Mouse (Mus musculus): Measurements from ENCODE around the gene Hikeshi. TPM values are rescaled to one million over a fixed set of nuclear protein-coding genes. Genes with fewer than 3 reads are reported as not detected.

Gene Hikeshi
- polyA plus RNA-seq (2012; rRNA removed): 81.1 and 91.4 TPM in 2 replicates

GRCm38 (mm10) chr7:89940571-89941463 is at the start of gene Hikeshi:
Gene Hikeshi, minus strand, starts transcription at chr7:89941204.
- TF ChIP-seq POLR2A (IDR thresholded peaks at IDR 0.05; ENCODE audit: borderline replicate concordance, extremely low read depth, insufficient read depth, insufficient read length, poor library complexity, severe bottlenecking) (no peak), CTCF (IDR thresholded peaks at IDR 0.05; ENCODE audit: borderline replicate concordance, extremely low read depth, insufficient read depth, insufficient read length) (no peak)
- DNase-seq (ENCODE audit: low read depth): peak; percentile 99

- DNase-seq (ENCODE audit: low read depth): no peak
- no peak for TF ChIP-seq POLR2A (IDR thresholded peaks at IDR 0.05; ENCODE audit: borderline replicate concordance, extremely low read depth, insufficient read depth, insufficient read length, poor library complexity, severe bottlenecking)
- no peak for TF ChIP-seq CTCF (IDR thresholded peaks at IDR 0.05; ENCODE audit: borderline replicate concordance, extremely low read depth, insufficient read depth, insufficient read length)
Measured at GRCm38 (mm10) chr7:89984421-89984820, 43.4 kb upstream of the Hikeshi start.

GRCm38 (mm10) chr7:89983441-89983840 is 42.4 kb upstream of the Hikeshi start:
- TF ChIP-seq CTCF (IDR thresholded peaks at IDR 0.05; ENCODE audit: borderline replicate concordance, extremely low read depth, insufficient read depth, insufficient read length) (no peak), POLR2A (IDR thresholded peaks at IDR 0.05; ENCODE audit: borderline replicate concordance, extremely low read depth, insufficient read depth, insufficient read length, poor library complexity, severe bottlenecking) (no peak)
- DNase-seq (ENCODE audit: low read depth): peak; percentile 33

- TF ChIP-seq CTCF (IDR thresholded peaks at IDR 0.05; ENCODE audit: borderline replicate concordance, extremely low read depth, insufficient read depth, insufficient read length) (no peak), POLR2A (IDR thresholded peaks at IDR 0.05; ENCODE audit: borderline replicate concordance, extremely low read depth, insufficient read depth, insufficient read length, poor library complexity, severe bottlenecking) (no peak)
- DNase-seq (ENCODE audit: low read depth): no peak
Measured at GRCm38 (mm10) chr7:89981557-89981956, 40.6 kb upstream of the Hikeshi start.

GRCm38 (mm10) chr7:89980485-89981422 is 39.8 kb upstream of the Hikeshi start, which contains the start of gene Eed:
Gene Eed, minus strand, starts transcription at chr7:89980983.
- TF ChIP-seq POLR2A (IDR thresholded peaks at IDR 0.05; ENCODE audit: borderline replicate concordance, extremely low read depth, insufficient read depth, insufficient read length, poor library complexity, severe bottlenecking) (peak; percentile 85), CTCF (IDR thresholded peaks at IDR 0.05; ENCODE audit: borderline replicate concordance, extremely low read depth, insufficient read depth, insufficient read length) (no peak)

GRCm38 (mm10) chr7:89980133-89980484 is 39.1 kb upstream of the Hikeshi start:
- DNase-seq (ENCODE audit: low read depth): no peak
- TF ChIP-seq POLR2A (IDR thresholded peaks at IDR 0.05; ENCODE audit: borderline replicate concordance, extremely low read depth, insufficient read depth, insufficient read length, poor library complexity, severe bottlenecking): no peak
- TF ChIP-seq CTCF (IDR thresholded peaks at IDR 0.05; ENCODE audit: borderline replicate concordance, extremely low read depth, insufficient read depth, insufficient read length): no peak

More at GRCm38 (mm10) chr7:89980485-89981422, 39.8 kb upstream of the Hikeshi start, which contains the start of gene Eed:
- peak; percentile 98 for DNase-seq (ENCODE audit: low read depth)

GRCm38 (mm10) chr7:89979432-89980130 is 38.6 kb upstream of the Hikeshi start:
- DNase-seq (ENCODE audit: low read depth): peak; percentile 52
- TF ChIP-seq CTCF (IDR thresholded peaks at IDR 0.05; ENCODE audit: borderline replicate concordance, extremely low read depth, insufficient read depth, insufficient read length) (no peak), POLR2A (IDR thresholded peaks at IDR 0.05; ENCODE audit: borderline replicate concordance, extremely low read depth, insufficient read depth, insufficient read length, poor library complexity, severe bottlenecking) (no peak)

GRCm38 (mm10) chr7:89976796-89977195 is 35.8 kb upstream of the Hikeshi start:
- no peak for DNase-seq (ENCODE audit: low read depth)
- TF ChIP-seq POLR2A (IDR thresholded peaks at IDR 0.05; ENCODE audit: borderline replicate concordance, extremely low read depth, insufficient read depth, insufficient read length, poor library complexity, severe bottlenecking): no peak
- TF ChIP-seq CTCF (IDR thresholded peaks at IDR 0.05; ENCODE audit: borderline replicate concordance, extremely low read depth, insufficient read depth, insufficient read length): no peak

- TF ChIP-seq CTCF (IDR thresholded peaks at IDR 0.05; ENCODE audit: borderline replicate concordance, extremely low read depth, insufficient read depth, insufficient read length) (no peak), POLR2A (IDR thresholded peaks at IDR 0.05; ENCODE audit: borderline replicate concordance, extremely low read depth, insufficient read depth, insufficient read length, poor library complexity, severe bottlenecking) (no peak)
- DNase-seq (ENCODE audit: low read depth): no peak
Measured at GRCm38 (mm10) chr7:89975571-89975970, 34.6 kb upstream of the Hikeshi start.

GRCm38 (mm10) chr7:89967235-89967634 is 26.2 kb upstream of the Hikeshi start:
- TF ChIP-seq CTCF (IDR thresholded peaks at IDR 0.05; ENCODE audit: borderline replicate concordance, extremely low read depth, insufficient read depth, insufficient read length) (no peak), POLR2A (IDR thresholded peaks at IDR 0.05; ENCODE audit: borderline replicate concordance, extremely low read depth, insufficient read depth, insufficient read length, poor library complexity, severe bottlenecking) (no peak)
- DNase-seq (ENCODE audit: low read depth): no peak

Measured in brain, embryonic 14.5 days (tissue).